Mouse (Mus musculus) gastrocnemius, postnatal 36 days (tissue): ENCODE measurements around the gene Fscn3. TPM values are rescaled to one million over a fixed set of nuclear protein-coding genes. Genes with fewer than 3 reads are reported as not detected.

ENCODE experiments used
- DNase-seq, 2 experiments: peaks; one replicate each; pipeline ENCODE4 v3.0.0; 2022
- intact Hi-C: fragments of 180-260 bp; cut with DNase I; formaldehyde crosslinking; loops from one replicate; pipeline ENCODE4 v1.15.1; 2025
- total RNA-seq, 2 experiments: library from RNA; stranded (reverse); gene quantifications; 2 replicates each; pipeline ENCODE4 v1.2.3; 2021

Gene Fscn3
- total RNA-seq, 2 experiments from 2014 or later = not detected

GRCm38 (mm10) chr6:28423767-28424695, 3.6 kb upstream of the Fscn3 start:
- intact Hi-C loops = loop anchor here (5.0 kb wide), 2 partner anchors 53 to 162 kb away; partner anchors contain the start of gene Snd1
- peak; percentile 39 to 44 for DNase-seq

GRCm38 (mm10) chr6:28425019-28425418, 2.6 kb upstream of the Fscn3 start:
- no peak for DNase-seq
- intact Hi-C loops = no loop called here

GRCm38 (mm10) chr6:28428290-28428689, 701 bp downstream of the Fscn3 start, which contains the start of gene Gcc1:
Gene Gcc1, minus strand, starts transcription at chr6:28428390.
- intact Hi-C loops = no loop called here

GRCm38 (mm10) chr6:28429870-28430269, 2.3 kb downstream of the Fscn3 start:
- intact Hi-C loops = no loop called here
- no peak for DNase-seq

More at GRCm38 (mm10) chr6:28428290-28428689, 701 bp downstream of the Fscn3 start, which contains the start of gene Gcc1:
- no peak for DNase-seq

GRCm38 (mm10) chr6:28430795-28431537, 3.4 kb downstream of the Fscn3 start:
- intact Hi-C loops = no loop called here

GRCm38 (mm10) chr6:28431538-28431855, 3.9 kb downstream of the Fscn3 start:
- intact Hi-C loops = no loop called here
- DNase-seq = no peak

More at GRCm38 (mm10) chr6:28430795-28431537, 3.4 kb downstream of the Fscn3 start:
- DNase-seq = no peak

GRCm38 (mm10) chr6:28447937-28448336, 20.3 kb downstream of the Fscn3 start:
- intact Hi-C loops = no loop called here

GRCm38 (mm10) chr6:28449253-28449652, 21.7 kb downstream of the Fscn3 start, which contains the start of gene Pax4:
Gene Pax4, minus strand, starts transcription at chr6:28449353.
- no peak for DNase-seq
- intact Hi-C loops = no loop called here

More at GRCm38 (mm10) chr6:28447937-28448336, 20.3 kb downstream of the Fscn3 start:
- DNase-seq = no peak

- intact Hi-C loops = no loop called here
- DNase-seq = no peak
These were observed 22.9 kb downstream of the Fscn3 start for GRCm38 (mm10) chr6:28450481-28450880.

- DNase-seq = no peak
- intact Hi-C loops = no loop called here
These were observed 23.4 kb downstream of the Fscn3 start for GRCm38 (mm10) chr6:28450977-28451376.

- no peak for DNase-seq
- intact Hi-C loops = no loop called here
These were observed 31.7 kb downstream of the Fscn3 start for GRCm38 (mm10) chr6:28459221-28459668.

- intact Hi-C loops = no loop called here
- peak; percentile 52 to 62 for DNase-seq
These were observed 32.9 kb downstream of the Fscn3 start for GRCm38 (mm10) chr6:28460534-28460933.

- DNase-seq = no peak
- intact Hi-C loops = no loop called here
These were observed 37.0 kb downstream of the Fscn3 start for GRCm38 (mm10) chr6:28464630-28465029.

- intact Hi-C loops = no loop called here
These were observed 42.5 kb downstream of the Fscn3 start for GRCm38 (mm10) chr6:28470017-28470602.

GRCm38 (mm10) chr6:28470621-28471020, 43.0 kb downstream of the Fscn3 start:
- intact Hi-C loops = no loop called here
- DNase-seq = no peak

More at GRCm38 (mm10) chr6:28470017-28470602, 42.5 kb downstream of the Fscn3 start:
- DNase-seq = no peak

GRCm38 (mm10) chr6:28471284-28472035, 43.9 kb downstream of the Fscn3 start:
- intact Hi-C loops = no loop called here

GRCm38 (mm10) chr6:28474211-28474610, 46.6 kb downstream of the Fscn3 start:
- no peak for DNase-seq
- intact Hi-C loops = no loop called here

More at GRCm38 (mm10) chr6:28471284-28472035, 43.9 kb downstream of the Fscn3 start:
- no peak for DNase-seq

GRCm38 (mm10) chr6:28474839-28475238, 47.2 kb downstream of the Fscn3 start, which contains the start of gene Snd1:
Gene Snd1, plus strand, starts transcription at chr6:28475139.
- intact Hi-C loops = loop anchor here (5.0 kb wide), 2 partner anchors 53 to 213 kb away; partner anchors contain the start of gene Arf5
- no peak for DNase-seq
